Mouse (Mus musculus): ENCODE results near the gene Olfr1043.
"Not testable (repeated sequence)": the region's sequence is repeated elsewhere in the genome, so short reads cannot be mapped to it uniquely, and the experiment has no call there.

Olfr1043 gene

GRCm38 (mm10) chr2:86167422-86167821 lies at the start of gene Olfr1043:
Gene Olfr1043, minus strand, starts transcription at chr2:86167522.
- in situ Hi-C loops (cut with MboI; ENCODE audit: unreplicated experiment in 2 of 2): no loop called here

- in situ Hi-C loops (cut with MboI; ENCODE audit: unreplicated experiment in 2 of 2): no loop called here
These were observed 35.6 kb upstream of the Olfr1043 start, which contains the start of gene Olfr1045 for GRCm38 (mm10) chr2:86202909-86203308. Gene Olfr1045, minus strand, starts transcription at chr2:86203009.

- in situ Hi-C loops (cut with MboI; ENCODE audit: unreplicated experiment in 2 of 2): no loop called here
These were observed 28.5 kb upstream of the Olfr1043 start for GRCm38 (mm10) chr2:86195863-86196262.

GRCm38 (mm10) chr2:86185583-86185982 lies 18.3 kb upstream of the Olfr1043 start, which contains the start of gene Olfr52:
Gene Olfr52, minus strand, starts transcription at chr2:86185683.
- in situ Hi-C loops (cut with MboI; ENCODE audit: unreplicated experiment in 2 of 2): no loop called here

GRCm38 (mm10) chr2:86179950-86180349 lies 12.6 kb upstream of the Olfr1043 start:
- in situ Hi-C loops (cut with MboI; ENCODE audit: unreplicated experiment in 2 of 2): no loop called here

- in situ Hi-C loops (cut with MboI; ENCODE audit: unreplicated experiment in 2 of 2): no loop called here
These were observed 10.4 kb upstream of the Olfr1043 start, which contains the start of gene Olfr1044 for GRCm38 (mm10) chr2:86177720-86178119. Gene Olfr1044, minus strand, starts transcription at chr2:86177820.

GRCm38 (mm10) chr2:86175422-86175821 lies 8.1 kb upstream of the Olfr1043 start:
- in situ Hi-C loops (cut with MboI; ENCODE audit: unreplicated experiment in 2 of 2): not testable (repeated sequence)

- in situ Hi-C loops (cut with MboI; ENCODE audit: unreplicated experiment in 2 of 2): no loop called here
These were observed 5.6 kb downstream of the Olfr1043 start, which contains the start of gene Olfr1042 for GRCm38 (mm10) chr2:86161738-86162137. Gene Olfr1042, minus strand, starts transcription at chr2:86161838.

- in situ Hi-C loops (cut with MboI; ENCODE audit: unreplicated experiment in 2 of 2): no loop called here
These were observed 20.7 kb downstream of the Olfr1043 start, which contains the start of gene Olfr1040 for GRCm38 (mm10) chr2:86146632-86147031. Gene Olfr1040, minus strand, starts transcription at chr2:86146732.

- in situ Hi-C loops (cut with MboI; ENCODE audit: unreplicated experiment in 2 of 2): no loop called here
These were observed 31.5 kb downstream of the Olfr1043 start, which contains the start of gene Olfr1039 for GRCm38 (mm10) chr2:86135828-86136227. Gene Olfr1039, minus strand, starts transcription at chr2:86135928.
